Mouse (Mus musculus) forebrain, embryonic 12.5 days (tissue): ENCODE measurements around the gene Ggt1. TPM values are rescaled to one million over a fixed set of nuclear protein-coding genes. Genes with fewer than 3 reads are reported as not detected.
A peak's percentile ranks its signal among the peaks of the same experiment; 100 is the strongest.

ENCODE experiments used
- ATAC-seq: fragments of 200-750 bp; cut with Nextera tagmentation; 2 replicates; pipeline ENCODE4 v1.8.0; 2017; ENCODE audit warnings: moderate TSS enrichment; ENCODE audit not compliant: low FRiP score
- H3K27ac ChIP-seq: fragments of 300-500 bp; sonication (generic); 2 replicates; pipeline ENCODE4 v1.5.1; 2016; ENCODE audit warnings: mild to moderate bottlenecking
- H3K27me3 ChIP-seq: fragments of 300-500 bp; sonication (generic); 2 replicates; pipeline ENCODE4 v1.6.1; 2016; ENCODE audit warnings: mild to moderate bottlenecking
- H3K36me3 ChIP-seq: fragments of 300-500 bp; sonication (generic); replicated peaks from 2 replicates; pipeline ENCODE4 v1.6.1; 2016; ENCODE audit warnings: mild to moderate bottlenecking
- H3K4me1 ChIP-seq: fragments of 300-500 bp; sonication (generic); 2 replicates; pipeline ENCODE4 v1.6.1; 2016
- H3K4me2 ChIP-seq: fragments of 300-500 bp; sonication (generic); 2 replicates; pipeline ENCODE4 v1.6.1; 2016; ENCODE audit warnings: mild to moderate bottlenecking, moderate library complexity
- H3K4me3 ChIP-seq: fragments of 300-500 bp; sonication (generic); replicated peaks from 2 replicates; pipeline ENCODE4 v1.5.1; 2016; ENCODE audit warnings: mild to moderate bottlenecking
- H3K9ac ChIP-seq: fragments of 300-500 bp; sonication (generic); 2 replicates; pipeline ENCODE4 v1.6.1; 2016; ENCODE audit warnings: mild to moderate bottlenecking
- H3K9me3 ChIP-seq: fragments of 300-500 bp; sonication (generic); 2 replicates; pipeline ENCODE4 v1.6.1; 2016
- WGBS: fragments of 180-500 bp; shearing (Covaris S2); methylation state at CpG from one replicate; pipeline ENCODE4 v1.1.7; 2016; 5-methylcytosine and 5-hydroxymethylcytosine counted together
- polyA plus RNA-seq: library from polyadenylated mRNA; unstranded; fragments of >200 nt; fragmentation: Nextera tagmentation; extraction: Ambion mirVana; gene quantifications from 2 replicates; pipeline ENCODE4 v1.2.1, GENCODE M21; 2016

Ggt1 gene
- polyA plus RNA-seq, result 0.58 and 2.3 TPM in 2 replicates

DNA sequence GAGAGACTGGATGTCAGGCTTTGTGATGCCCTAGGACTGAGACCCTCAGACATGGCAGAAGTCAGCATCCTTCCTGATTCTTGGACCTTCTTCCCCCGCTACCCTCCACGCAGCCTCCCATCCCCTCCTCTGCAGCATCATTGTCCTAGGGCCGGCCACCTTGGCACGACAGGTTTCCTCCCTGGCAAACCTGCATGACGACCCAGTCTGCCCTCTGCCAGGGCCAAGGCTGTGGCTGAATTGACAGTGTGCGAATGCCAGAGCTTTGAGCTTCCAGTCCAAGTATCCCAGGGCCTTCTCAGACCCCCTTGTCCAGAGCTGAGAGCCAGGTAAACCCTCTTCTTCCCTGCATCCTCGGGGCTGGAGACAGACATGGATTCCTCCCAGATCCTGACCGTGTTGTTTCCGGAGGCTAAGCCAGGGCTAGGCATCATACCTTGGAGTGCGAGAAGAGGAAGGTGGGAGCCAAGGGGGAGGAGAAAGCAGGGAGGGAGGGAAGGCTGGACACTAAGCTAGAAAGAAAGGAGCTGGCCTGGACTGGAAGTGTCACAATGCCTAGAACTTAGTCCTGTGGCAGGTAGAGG is at the start of gene Ggt1:
Ggt1 (plus strand) TSS at position 534 of the 584 bp plus-strand sequence.
- Histone ChIP-seq H3K27me3 (peaks cover 67% of the 10 kb centered on the region), H3K9me3 (no peaks in the 10 kb centered on the region), H3K27ac (no peak within 1 kb of the TSS), H3K4me3 (peak within 1 kb of the TSS; percentile 69), H3K4me1 (peaks cover 34% of the 10 kb centered on the region), H3K36me3 (no peaks in the 10 kb centered on the region), H3K9ac (0 out of 2 replicates have a peak within 1 kb of the TSS, but pooled peaks have one; percentile 84), H3K4me2 (peak within 1 kb of the TSS; percentile 98)
- no peak for ATAC-seq
- WGBS, result 50% methylated on average over 10 of the region's 10 CpGs

DNA sequence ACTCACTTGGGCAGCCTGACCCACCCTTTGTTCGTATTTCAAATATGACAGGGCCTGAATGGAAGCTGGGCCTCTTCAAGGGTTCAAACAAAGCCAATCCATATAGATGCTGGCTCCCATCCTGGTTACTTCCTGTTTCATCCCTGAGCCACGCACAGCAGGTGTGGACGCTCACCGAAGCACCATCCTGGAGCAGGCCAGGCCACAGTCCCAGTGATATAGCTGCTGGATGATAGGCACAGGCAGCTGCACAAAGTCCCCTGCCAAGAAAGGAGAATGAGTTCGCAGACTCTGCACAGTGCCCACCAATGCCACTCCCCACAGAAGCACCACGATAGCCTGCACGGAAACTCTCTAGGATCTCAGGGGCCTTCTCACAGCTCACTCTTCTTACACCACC is 49.5 kb upstream of the Ggt1 start:
- Histone ChIP-seq H3K4me2 (no peak overlapping the region), H3K4me3 (no peak overlapping the region), H3K4me1 (peaks cover 11% of the 10 kb centered on the region), H3K9ac (no peak overlapping the region), H3K27me3 (no peaks in the 10 kb centered on the region), H3K27ac (no peak overlapping the region), H3K9me3 (no peaks in the 10 kb centered on the region), H3K36me3 (peaks cover 57% of the 10 kb centered on the region)
- 92% methylated on average over 7 of the region's 7 CpGs for WGBS
- ATAC-seq, result no peak

DNA sequence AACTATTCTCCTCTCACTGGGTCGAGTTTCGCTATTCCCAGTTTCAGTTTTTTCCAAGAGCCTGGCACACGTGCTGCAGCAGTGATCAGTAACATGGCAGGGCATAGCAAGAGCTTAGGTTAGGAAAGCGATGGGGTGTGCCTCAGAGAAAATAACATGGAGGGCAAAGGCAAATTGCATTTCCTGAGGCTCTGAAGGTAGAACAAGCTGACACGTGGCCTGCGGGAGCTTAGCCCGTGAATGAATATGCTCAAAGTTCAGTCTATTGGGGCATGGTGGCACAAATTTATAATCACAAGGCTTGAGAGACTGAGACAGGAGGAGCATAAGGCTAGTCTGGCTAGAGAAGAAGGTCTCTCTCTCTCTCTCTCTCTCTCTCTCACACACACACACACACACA is 48.6 kb upstream of the Ggt1 start:
- Histone ChIP-seq H3K27me3 (no peaks in the 10 kb centered on the region), H3K9ac (no peak overlapping the region), H3K4me1 (peaks cover 11% of the 10 kb centered on the region), H3K4me2 (no peak overlapping the region), H3K4me3 (no peak overlapping the region), H3K9me3 (no peaks in the 10 kb centered on the region), H3K27ac (no peak overlapping the region), H3K36me3 (peaks cover 48% of the 10 kb centered on the region)
- ATAC-seq, result no peak
- 90% methylated on average over 7 of the region's 7 CpGs for WGBS

DNA sequence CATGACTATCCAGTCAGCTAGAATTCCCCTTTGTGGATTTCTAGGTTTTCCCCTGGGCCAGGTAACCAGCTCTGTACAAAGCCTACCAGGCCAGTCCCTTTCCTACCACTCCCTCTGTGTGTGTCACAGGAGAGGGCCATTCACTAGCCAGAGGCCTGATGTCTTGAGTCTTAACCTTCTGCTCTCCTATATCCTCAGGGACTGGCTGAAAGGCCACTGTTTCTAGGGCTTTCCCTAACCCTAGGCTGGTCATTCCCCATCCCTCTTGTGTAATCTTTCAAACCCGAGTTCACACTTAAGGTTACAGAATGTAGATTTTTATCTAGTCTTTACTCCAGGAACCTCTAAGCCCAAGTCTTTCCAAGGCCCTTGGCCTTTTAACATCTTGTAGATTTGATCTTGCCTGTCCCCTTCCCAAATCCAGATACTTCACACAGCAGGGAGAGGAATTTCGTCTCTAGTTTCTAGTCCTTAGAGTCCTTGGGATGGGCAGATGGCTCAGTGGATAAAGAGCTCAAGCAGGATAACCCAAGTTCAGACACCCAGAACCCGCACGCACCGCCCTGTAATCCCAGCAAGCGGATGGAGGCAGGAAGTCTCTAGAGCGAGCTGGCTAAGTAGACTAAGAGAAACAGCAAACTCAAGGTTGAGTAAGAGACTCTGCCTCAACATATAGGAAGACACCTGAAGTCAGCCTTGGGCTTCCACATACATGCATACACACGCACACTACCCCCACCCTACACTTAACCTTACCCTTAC is 47.9 kb upstream of the Ggt1 start:
- Histone ChIP-seq H3K4me2 (no peak overlapping the region), H3K36me3 (peaks cover 41% of the 10 kb centered on the region), H3K27ac (no peak overlapping the region), H3K4me3 (no peak overlapping the region), H3K9me3 (no peaks in the 10 kb centered on the region), H3K27me3 (no peaks in the 10 kb centered on the region), H3K4me1 (peaks cover 13% of the 10 kb centered on the region), H3K9ac (no peak overlapping the region)
- 91% methylated on average over 8 of the region's 8 CpGs for WGBS
- ATAC-seq, result no peak

DNA sequence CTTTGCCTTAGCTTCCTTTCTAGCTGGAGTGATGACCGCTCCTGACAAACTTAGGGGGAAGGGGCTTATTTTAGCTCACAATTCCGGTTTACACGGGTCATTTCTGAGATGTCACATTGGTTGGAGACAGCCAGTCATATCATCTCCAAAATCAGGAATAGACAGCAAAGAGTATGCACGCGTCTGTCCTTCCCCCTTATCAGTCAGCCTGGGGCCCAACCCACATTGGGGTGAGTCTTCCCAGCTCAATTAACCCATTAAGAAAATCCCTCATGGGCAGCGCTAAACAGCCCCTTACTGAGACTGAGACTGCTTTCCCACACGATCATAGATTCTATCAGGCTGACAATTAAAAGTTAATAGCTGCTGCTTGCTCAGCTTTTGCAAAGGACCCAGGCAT is 47.0 kb upstream of the Ggt1 start:
- Histone ChIP-seq H3K27me3 (no peaks in the 10 kb centered on the region), H3K27ac (no peak overlapping the region), H3K4me1 (peaks cover 22% of the 10 kb centered on the region), H3K4me2 (no peak overlapping the region), H3K9me3 (no peaks in the 10 kb centered on the region), H3K9ac (no peak overlapping the region), H3K36me3 (peaks cover 32% of the 10 kb centered on the region), H3K4me3 (no peak overlapping the region)
- WGBS, result 87% methylated on average over 7 of the region's 7 CpGs
- ATAC-seq, result no peak

DNA sequence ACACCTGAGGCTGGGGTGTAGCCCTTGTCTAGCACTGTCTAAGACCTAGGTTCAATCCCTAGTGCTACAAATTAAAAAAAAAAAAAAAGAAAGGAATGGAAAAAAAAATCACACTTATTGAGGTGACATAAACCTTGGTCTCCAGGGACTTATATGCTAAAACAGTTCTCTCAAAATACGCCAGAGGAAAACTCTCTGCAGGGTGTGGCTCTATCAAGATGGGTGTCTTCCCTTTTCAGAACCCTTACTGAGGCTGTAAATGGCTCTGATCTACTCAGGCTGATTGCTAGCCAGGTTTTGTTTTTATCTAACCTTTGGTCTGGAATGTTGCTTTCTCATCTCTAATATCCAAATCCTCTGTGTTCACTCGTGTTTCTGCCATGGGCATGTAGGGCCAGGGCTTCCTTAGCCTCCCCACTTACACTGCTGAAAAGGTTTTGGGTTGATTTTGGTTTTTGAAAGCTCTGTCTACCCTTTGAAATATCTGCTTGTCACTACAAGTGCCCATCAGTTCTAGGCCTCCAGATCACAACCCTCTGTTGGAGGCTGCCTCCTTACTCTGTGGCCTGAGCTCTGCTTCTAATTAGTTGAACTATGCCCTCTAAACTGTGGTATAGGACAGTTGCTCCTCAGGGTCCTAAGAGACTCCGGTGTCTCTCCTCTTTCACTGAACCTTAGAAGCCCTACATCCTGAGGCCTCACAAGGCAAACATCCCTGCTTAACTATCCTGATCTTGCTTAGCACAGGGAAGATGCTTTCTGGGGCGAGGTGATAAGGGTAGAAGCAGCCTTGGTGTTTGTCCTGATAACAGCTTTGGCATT is 46.0 kb upstream of the Ggt1 start:
- H3K4me2 ChIP-seq, result peak overlapping the region; percentile 83; the same call in 1 of the 2 replicates

DNA sequence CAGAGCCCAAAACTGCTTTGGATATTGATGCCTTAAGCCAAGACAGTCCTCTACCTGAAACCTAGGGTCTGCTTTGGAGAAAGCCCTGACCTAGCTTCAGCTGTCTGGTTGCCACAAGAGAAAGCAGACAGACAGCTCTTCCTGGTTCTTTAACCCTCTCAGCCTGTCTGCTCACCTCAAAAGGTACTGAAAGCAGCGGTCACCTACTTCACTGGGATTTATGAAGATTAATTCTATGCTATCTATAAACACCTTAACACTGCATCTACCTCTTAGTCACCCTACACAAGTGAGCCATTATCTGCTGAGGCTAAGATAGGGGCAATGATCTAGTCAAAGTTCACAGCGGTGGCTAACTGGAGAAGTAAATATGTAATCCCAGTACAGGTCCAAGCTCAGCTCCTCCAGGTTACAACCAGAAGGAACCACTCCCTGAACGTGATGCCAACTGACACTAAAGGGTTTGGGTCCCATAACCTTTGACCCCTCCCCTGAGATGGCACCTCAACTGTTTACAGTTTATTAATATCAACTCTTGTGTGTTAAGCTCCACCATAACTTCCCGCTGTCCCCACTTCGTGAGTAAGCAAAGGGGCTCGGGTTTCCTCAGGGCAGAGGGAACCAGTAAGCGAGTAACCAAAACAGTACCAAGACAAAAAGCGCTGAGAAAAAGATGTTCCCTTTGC is 45.2 kb upstream of the Ggt1 start:
- Histone ChIP-seq H3K9me3 (no peaks in the 10 kb centered on the region), H3K27ac (peak overlapping the region; percentile 98; the same call in 1 of the 2 replicates), H3K27me3 (no peaks in the 10 kb centered on the region), H3K4me1 (peaks cover 22% of the 10 kb centered on the region), H3K9ac (peak overlapping the region; percentile 91), H3K4me2 (peak overlapping the region; percentile 83), H3K36me3 (peaks cover 29% of the 10 kb centered on the region), H3K4me3 (peak overlapping the region; percentile 71)
- no peak for ATAC-seq
- WGBS, result 33% methylated on average over 8 of the region's 8 CpGs

More for the DNA sequence above, 46.0 kb upstream of the Ggt1 start:
- Histone ChIP-seq H3K9me3 (no peaks in the 10 kb centered on the region), H3K27ac (no peak overlapping the region), H3K4me1 (peaks cover 22% of the 10 kb centered on the region), H3K36me3 (peaks cover 29% of the 10 kb centered on the region), H3K27me3 (no peaks in the 10 kb centered on the region), H3K9ac (peak overlapping the region; percentile 91; the same call in 1 of the 2 replicates), H3K4me3 (peak overlapping the region; percentile 71; the same call in 1 of the 2 replicates)
- ATAC-seq, result no peak
- 84% methylated on average over 4 of the region's 4 CpGs for WGBS

DNA sequence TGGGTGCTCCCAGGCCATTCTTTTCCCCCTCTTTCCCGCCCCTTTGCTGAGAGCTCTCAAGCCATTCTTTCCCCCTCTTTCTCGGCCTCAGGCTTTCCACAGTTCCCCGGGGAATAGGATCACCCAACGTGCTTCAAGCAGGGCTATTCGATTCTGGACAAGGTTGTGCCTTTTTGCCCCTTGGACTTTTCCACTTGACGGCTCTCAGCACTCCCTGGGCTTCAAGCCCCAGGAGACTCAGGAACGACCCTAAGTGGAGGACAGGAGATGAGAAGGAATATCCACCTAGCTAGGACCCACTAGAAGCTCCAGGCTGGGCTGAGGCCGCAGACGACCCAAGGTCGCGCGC is 44.7 kb upstream of the Ggt1 start:
- Histone ChIP-seq H3K27me3 (no peaks in the 10 kb centered on the region), H3K4me1 (peaks cover 22% of the 10 kb centered on the region), H3K4me2 (peak overlapping the region; percentile 83), H3K36me3 (peaks cover 28% of the 10 kb centered on the region), H3K27ac (peak overlapping the region; percentile 98), H3K4me3 (peak overlapping the region; percentile 71), H3K9me3 (no peaks in the 10 kb centered on the region), H3K9ac (peak overlapping the region; percentile 91)
- 1% methylated on average over 12 of the region's 12 CpGs for WGBS
- no peak for ATAC-seq

DNA sequence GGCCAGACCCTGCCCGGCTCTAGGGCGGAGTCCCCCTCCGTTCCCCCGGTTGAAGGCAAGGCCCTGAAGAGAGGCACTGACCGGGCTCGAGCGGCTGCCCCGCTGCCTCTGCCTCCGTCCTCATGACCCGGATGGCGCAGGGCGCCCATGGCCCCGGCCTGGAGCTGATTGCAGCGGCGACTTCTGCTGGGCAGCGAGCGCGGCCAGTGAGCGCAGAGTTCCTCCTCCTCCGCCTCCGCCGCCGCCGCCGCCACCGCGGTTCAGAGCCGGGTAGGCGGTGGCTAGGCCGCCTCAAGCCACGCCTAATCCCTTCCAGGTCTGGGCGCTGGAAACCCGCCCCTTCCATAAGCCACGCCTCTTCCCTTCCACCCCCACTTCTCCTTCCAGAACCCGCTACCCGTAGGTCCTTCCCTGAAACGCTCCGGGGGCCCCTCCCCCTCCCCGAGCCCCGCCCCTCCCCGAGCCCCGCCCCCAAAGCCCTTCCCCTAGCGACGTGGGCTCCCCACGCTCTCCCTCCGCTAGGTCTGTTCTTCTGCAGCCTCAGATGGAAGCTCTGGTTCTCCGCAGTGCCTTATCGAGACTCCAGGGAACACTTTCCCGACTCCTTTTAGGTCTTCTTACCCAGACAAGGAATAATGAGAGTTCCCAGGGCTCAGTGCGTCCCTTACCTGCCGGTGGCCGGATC is 44.2 kb upstream of the Ggt1 start, which contains the start of gene Snrpd3:
Snrpd3 (plus strand) TSS at position 479 of the 685 bp plus-strand sequence.
- peaks cover 27% of the 10 kb centered on the region for H3K4me1 ChIP-seq
- peak; percentile 98 for ATAC-seq

DNA sequence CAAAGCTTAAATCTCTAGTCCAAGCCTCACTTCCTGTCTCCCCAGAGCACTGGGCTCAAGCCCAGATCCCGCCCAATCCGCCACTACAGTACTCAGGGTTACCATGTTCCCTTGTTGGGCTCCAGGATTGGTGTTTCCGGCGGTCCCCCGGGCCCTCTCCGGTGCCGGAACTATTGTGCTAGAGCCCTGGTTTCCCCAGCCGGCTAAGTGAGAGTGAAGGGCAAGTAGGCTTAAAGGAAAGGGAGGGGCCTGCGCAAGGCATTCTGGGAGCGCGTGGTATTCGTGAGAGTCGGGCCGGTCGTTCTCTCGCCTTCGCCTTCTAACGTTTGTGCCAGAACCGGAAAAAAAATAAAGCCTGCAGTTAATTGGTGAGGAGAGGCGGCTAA is 43.7 kb upstream of the Ggt1 start, which contains the start of gene Gucd1:
Gucd1 (minus strand) TSS at position 215 of the 386 bp plus-strand sequence.
- WGBS, result under 1% methylated on average over 20 of the region's 20 CpGs
- no peaks in the 10 kb centered on the region for H3K9me3 ChIP-seq
- H3K36me3 ChIP-seq, result peaks cover 27% of the 10 kb centered on the region
- H3K4me1 ChIP-seq, result peaks cover 27% of the 10 kb centered on the region
- H3K9ac ChIP-seq, result peak within 1 kb of the TSS; percentile 91
- H3K4me3 ChIP-seq, result peak within 1 kb of the TSS; percentile 71
- H3K27me3 ChIP-seq, result no peaks in the 10 kb centered on the region
- H3K4me2 ChIP-seq, result peak within 1 kb of the TSS; percentile 83
- peak within 1 kb of the TSS; percentile 98 for H3K27ac ChIP-seq
- ATAC-seq, result peak; percentile 92

More for the DNA sequence above, 44.2 kb upstream of the Ggt1 start, which contains the start of gene Snrpd3:
- peak within 1 kb of the TSS; percentile 71 for H3K4me3 ChIP-seq
- H3K4me2 ChIP-seq, result peak within 1 kb of the TSS; percentile 83
- WGBS, result under 1% methylated on average over 44 of the region's 52 CpGs
- H3K9ac ChIP-seq, result peak within 1 kb of the TSS; percentile 91
- H3K9me3 ChIP-seq, result no peaks in the 10 kb centered on the region
- H3K27me3 ChIP-seq, result no peaks in the 10 kb centered on the region
- H3K36me3 ChIP-seq, result peaks cover 27% of the 10 kb centered on the region
- peak within 1 kb of the TSS; percentile 98 for H3K27ac ChIP-seq

DNA sequence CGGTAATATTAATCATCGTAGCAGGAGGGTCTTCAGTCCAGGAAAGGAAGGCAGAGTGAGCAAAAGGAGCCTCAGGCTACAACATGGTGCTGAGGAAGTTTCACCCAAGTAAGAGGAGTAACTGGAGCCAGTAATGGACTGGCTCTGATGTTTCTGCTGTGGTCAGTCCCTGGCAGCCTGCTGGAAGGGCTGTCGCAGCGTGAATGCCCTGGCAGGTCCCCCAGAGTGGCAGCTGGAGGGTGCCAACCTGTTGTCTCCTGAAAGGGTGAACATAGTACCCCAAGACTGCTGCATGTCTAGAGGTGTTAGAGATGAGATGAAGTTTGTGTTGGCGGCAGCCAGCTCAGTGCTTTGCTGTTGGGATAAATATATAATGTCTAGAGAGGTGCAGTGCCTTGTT is 40.8 kb upstream of the Ggt1 start:
- 94% methylated on average over 5 of the region's 5 CpGs for WGBS
- Histone ChIP-seq H3K27ac (no peak overlapping the region), H3K4me2 (no peak overlapping the region), H3K9ac (no peak overlapping the region), H3K9me3 (no peaks in the 10 kb centered on the region), H3K36me3 (peaks cover 53% of the 10 kb centered on the region), H3K27me3 (no peaks in the 10 kb centered on the region), H3K4me3 (no peak overlapping the region), H3K4me1 (peaks cover 27% of the 10 kb centered on the region)
- ATAC-seq, result no peak
